Mouse (Mus musculus) layer of hippocampus, postnatal 10 days (tissue): Measurements from ENCODE around the gene Rtn4. TPM values are rescaled to one million over a fixed set of nuclear protein-coding genes. Genes with fewer than 3 reads are reported as not detected.
"Not testable (repeated sequence)": the region's sequence is repeated elsewhere in the genome, so short reads cannot be mapped to it uniquely, and the experiment has no call there.

Source experiments
- DNase-seq, 2 experiments: peaks; one replicate each; pipeline ENCODE4 v3.0.0; 2021; ENCODE audit warnings: low spot score in 2 of 2
- long read RNA-seq: library from polyadenylated mRNA; stranded (forward); transcript quantifications from one replicate; pipeline ENCODE4 v2.0.0, GENCODE M21; 2023
- total RNA-seq, 2 experiments: library from RNA; stranded (reverse); gene quantifications; 2 replicates each; pipeline ENCODE4 v1.2.3; 2021

Rtn4 gene
- total RNA-seq, result 100 to 1,000 TPM; 504 to 510 TPM
- long read RNA-seq, partial matches to known transcripts, result 7 of 54 reads
- long read RNA-seq, other reads (novel, unspliced or antisense), result 42 of 54 reads

GRCm38 (mm10) chr11:29692683-29693272 lies at the start of gene Rtn4:
Gene Rtn4 (plus strand): TSS chr11:29692947.
- peak; percentile 96 to 97 for DNase-seq

- no peak for DNase-seq
Observed at GRCm38 (mm10) chr11:29644421-29644820, 48.3 kb upstream of the Rtn4 start.

DNA sequence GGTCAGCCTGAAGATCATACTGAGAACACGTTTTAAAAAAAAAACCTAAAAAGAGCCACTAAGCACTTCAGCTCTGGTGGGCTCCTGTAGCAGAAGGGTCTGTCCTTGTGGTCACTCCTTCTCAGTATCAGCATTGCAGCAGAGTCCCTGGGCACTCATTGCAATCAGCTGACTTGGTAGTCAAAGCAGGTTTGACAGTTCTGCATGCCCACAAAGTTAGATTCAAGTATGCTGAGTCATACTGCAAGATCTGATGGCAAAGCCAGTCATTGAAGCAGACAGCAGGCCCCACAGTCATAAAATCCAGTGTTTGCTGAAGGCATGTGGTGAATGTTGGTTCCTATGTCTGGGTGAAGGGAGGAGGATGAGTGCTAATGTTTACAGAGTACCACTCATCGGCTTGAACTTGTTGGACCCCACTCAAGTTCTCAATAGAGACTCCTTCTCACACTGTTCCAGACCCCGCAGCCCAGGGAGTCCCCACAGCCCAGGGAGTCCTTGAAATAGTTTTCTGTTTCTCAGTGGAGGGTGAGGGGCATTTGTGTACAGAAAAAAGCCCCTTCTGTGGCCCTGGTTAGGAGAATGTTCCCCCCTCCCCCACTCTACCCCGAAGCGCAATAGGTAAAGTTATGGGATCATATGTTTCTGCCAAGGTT lies 47.2 kb upstream of the Rtn4 start:
- DNase-seq, result no peak

DNA sequence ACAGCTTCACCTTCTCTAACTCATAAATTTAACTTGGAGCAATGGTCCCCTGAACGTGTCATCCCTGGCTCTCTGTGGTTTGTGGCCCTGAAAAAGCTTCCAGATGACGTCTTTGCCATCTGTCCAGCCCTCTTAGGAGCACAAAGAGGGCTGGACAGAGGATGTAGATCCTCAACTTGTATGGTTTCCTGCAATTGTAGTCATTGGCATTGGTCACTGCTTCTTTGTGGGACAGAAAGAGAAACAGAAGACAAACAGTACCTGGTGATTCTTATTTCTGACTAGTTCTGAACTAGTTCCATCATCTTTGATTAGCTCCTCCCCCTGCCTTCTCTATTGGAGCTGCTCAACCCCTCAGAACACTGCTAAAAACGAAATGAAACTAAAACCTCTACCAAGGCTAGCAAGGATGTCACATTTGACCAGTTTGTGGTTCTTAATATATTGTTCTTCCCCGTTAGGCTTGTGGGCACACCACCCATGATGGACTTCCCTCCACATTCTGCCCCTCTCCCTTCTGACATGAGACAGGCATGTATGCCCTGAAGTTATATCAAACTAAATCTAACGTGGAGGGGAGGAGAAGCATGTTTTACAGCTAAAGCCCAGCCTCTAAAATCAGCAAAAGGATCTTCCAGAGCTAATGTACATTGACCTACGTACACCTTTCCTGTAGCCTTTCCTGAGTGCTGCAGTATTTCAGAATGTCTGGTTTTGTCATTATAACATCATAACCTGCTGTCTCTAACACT lies 45.0 kb upstream of the Rtn4 start:
- no peak for DNase-seq

- DNase-seq, result not testable (repeated sequence)
Observed at GRCm38 (mm10) chr11:29655381-29655780, 37.4 kb upstream of the Rtn4 start.

DNA sequence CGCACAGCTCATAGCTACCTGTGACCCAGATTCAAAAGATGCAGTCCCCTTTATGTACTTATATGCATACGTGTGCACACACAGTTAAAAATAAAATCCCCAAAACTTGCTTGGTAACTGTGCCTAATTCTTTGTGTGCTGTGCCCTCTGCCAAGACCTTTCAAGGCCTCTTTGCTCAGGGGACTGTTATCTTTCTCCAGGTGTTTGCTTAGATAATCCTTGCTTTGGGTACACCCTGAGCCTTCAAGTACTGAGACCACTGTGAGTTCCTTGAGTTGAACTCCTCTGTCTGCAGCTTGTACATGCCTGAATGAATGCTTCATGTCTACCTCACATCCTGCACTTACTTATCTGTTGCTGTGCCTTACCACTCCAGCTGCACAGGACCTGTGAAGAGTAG lies 32.0 kb upstream of the Rtn4 start:
- no peak for DNase-seq

- DNase-seq, result no peak
Observed at GRCm38 (mm10) chr11:29667634-29668033, 25.1 kb upstream of the Rtn4 start.

GRCm38 (mm10) chr11:29669706-29670105 lies 23.0 kb upstream of the Rtn4 start:
- no peak for DNase-seq

GRCm38 (mm10) chr11:29673359-29673758 lies 19.4 kb upstream of the Rtn4 start:
- no peak for DNase-seq

DNA sequence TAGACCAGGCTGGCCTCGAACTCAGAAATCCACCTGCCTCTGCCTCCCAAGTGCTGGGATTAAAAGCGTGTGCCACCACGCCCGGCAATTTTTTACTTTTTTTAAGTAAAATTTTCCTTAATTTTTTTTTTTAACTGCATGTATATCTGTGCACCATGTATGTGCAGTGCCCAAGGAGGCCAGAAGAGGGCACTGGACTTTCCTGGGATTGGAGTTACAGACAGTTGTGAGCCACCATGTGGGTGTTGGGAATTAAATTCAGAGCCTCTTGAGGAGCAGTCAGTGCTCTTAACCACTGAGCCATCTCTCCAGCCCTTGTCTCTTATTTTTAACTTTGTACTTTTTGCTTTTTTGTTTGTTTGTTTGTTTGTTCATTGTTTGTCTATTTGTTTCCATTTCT lies 16.0 kb upstream of the Rtn4 start:
- no peak for DNase-seq

- DNase-seq, result no peak
Observed at GRCm38 (mm10) chr11:29679942-29680341, 12.8 kb upstream of the Rtn4 start.

DNA sequence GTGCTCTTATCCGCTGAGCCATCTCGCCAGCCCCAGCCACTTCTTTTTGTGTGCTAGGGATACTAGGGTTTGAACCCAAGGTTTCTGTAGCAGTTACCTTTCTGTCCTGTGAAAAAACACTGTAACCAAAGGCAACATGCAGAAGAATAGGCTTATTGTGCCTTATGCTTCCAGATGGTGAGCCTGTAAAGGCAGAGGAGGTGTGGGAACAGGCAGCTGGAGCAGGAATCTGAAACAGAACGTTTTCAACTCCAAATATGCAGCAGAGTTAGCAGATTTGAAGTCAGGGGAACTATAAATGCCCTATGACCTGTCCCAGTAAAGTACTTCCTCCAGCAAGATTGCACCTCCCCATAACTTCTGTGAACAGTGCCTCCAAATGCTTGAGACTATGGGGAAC lies 12.0 kb upstream of the Rtn4 start:
- no peak for DNase-seq

DNA sequence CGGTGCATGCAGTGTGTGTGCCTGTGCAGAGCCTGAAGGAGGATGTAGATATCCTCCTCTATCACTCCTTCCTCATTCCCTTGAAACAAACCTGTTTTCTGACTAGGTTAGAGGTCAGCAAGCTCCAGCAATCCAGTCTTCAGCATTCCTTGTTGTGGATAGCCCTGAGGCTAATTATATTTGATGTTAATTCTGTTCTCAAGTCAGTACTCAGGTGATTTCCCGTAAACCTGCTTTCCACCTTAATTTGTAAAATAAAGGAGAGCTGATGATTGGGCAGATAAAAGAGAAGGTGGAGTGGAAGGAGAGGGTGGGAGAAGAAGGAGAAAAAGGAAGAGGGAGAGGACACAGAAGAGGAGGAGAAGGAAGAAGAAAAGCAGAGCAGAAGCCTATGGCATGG lies 8.5 kb upstream of the Rtn4 start:
- no peak for DNase-seq

GRCm38 (mm10) chr11:29686176-29686575 lies 6.6 kb upstream of the Rtn4 start:
- no peak for DNase-seq

GRCm38 (mm10) chr11:29691556-29691955 lies 1.2 kb upstream of the Rtn4 start:
- DNase-seq, result no peak

GRCm38 (mm10) chr11:29692111-29692682 lies 550 bp upstream of the Rtn4 start:
- DNase-seq, result no peak

- peak; percentile 91 to 94 for DNase-seq
Observed at GRCm38 (mm10) chr11:29693576-29694410, 1.0 kb downstream of the Rtn4 start.

DNA sequence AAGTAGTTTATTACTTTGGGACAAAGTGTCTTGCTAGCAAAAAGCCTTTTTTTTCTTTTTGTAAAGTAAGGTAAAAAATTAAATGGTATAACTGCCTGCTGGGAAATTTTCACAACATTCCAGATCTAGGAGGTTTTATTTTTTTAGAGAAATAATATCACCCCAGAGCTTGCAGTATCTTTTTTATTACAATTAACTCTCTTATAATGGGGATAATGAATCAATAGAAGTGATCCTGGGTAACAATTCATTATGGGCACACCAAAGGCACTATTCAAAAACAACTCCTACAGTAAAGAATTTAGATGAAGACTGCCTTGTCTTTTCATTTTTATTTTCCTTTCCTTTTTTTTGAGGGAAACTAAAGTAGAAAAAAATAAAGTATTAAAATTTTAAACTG lies 2.0 kb downstream of the Rtn4 start:
- no peak for DNase-seq

- no peak for DNase-seq
Observed at GRCm38 (mm10) chr11:29702721-29703120, 10.0 kb downstream of the Rtn4 start.

DNA sequence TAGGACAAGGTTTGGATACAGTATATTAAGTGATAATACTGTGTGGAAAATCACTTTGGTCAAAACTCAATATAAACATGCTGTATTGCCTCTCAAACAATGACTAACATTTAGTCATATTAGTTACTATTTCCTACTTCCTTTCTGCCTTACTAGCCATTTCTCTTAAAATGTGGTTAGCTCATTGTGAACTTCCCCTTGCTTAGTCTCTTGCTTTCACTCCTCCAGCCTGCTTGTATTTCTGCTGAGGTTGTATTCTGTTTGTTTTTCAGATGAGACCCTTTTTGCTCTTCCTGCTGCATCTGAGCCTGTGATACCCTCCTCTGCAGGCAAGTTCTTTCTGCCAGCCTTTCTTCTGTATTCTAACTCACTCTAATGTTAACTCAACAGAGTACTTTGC lies 12.5 kb downstream of the Rtn4 start:
- no peak for DNase-seq

- no peak for DNase-seq
Observed at GRCm38 (mm10) chr11:29706845-29707244, 14.1 kb downstream of the Rtn4 start.
